Mouse (Mus musculus) layer of hippocampus, postnatal 36 days (tissue): Measurements from ENCODE around the gene Zbtb1. TPM values are rescaled to one million over a fixed set of nuclear protein-coding genes. Genes with fewer than 3 reads are reported as not detected.
A peak's percentile ranks its signal among the peaks of the same experiment; 100 is the strongest.
"Not testable (repeated sequence)": the region's sequence is repeated elsewhere in the genome, so short reads cannot be mapped to it uniquely, and the experiment has no call there.

Experiments used
- DNase-seq, 2 experiments: peaks; one replicate each; pipeline ENCODE4 v3.0.0; 2022
- total RNA-seq, 2 experiments: library from RNA; stranded (reverse); gene quantifications; 2 replicates each; pipeline ENCODE4 v1.2.3; 2021

The Zbtb1 gene
- total RNA-seq, 2 experiments from 2014 or later, result 7.3 to 8.7 TPM

- peak in 1 of 2 experiments; percentile 32 for DNase-seq
Observed at GRCm38 (mm10) chr12:76404836-76405182, 34.7 kb downstream of the Zbtb1 start.

GRCm38 (mm10) chr12:76405183-76405970 lies 35.3 kb downstream of the Zbtb1 start:
- peak; percentile 34 to 42 for DNase-seq

- peak; percentile 9 for DNase-seq
Observed at GRCm38 (mm10) chr12:76405971-76406370, 35.9 kb downstream of the Zbtb1 start.

- no peak for DNase-seq
Observed at GRCm38 (mm10) chr12:76407184-76407583, 37.1 kb downstream of the Zbtb1 start.

GRCm38 (mm10) chr12:76409166-76409565 lies 39.1 kb downstream of the Zbtb1 start:
- no peak for DNase-seq

- DNase-seq, result no peak
Observed at GRCm38 (mm10) chr12:76415383-76416010, 45.4 kb downstream of the Zbtb1 start.

GRCm38 (mm10) chr12:76417433-76417854 lies 47.4 kb downstream of the Zbtb1 start, which contains the start of gene Ppp1r36:
Gene Ppp1r36 (plus strand): TSS chr12:76417538.
- DNase-seq, result no peak

GRCm38 (mm10) chr12:76418346-76418745 lies 48.3 kb downstream of the Zbtb1 start:
- DNase-seq, result no peak

GRCm38 (mm10) chr12:76425256-76425655 lies 55.2 kb downstream of the Zbtb1 start:
- DNase-seq, result no peak

- DNase-seq, result no peak
Observed at GRCm38 (mm10) chr12:76427546-76427945, 57.5 kb downstream of the Zbtb1 start.

GRCm38 (mm10) chr12:76430879-76431406 lies 60.9 kb downstream of the Zbtb1 start:
- peak; percentile 19 to 37 for DNase-seq

GRCm38 (mm10) chr12:76431431-76431830 lies 61.4 kb downstream of the Zbtb1 start:
- DNase-seq, result peak in 1 of 2 experiments; percentile 33

GRCm38 (mm10) chr12:76434111-76434510 lies 64.0 kb downstream of the Zbtb1 start:
- no peak for DNase-seq

GRCm38 (mm10) chr12:76435084-76435483 lies 65.0 kb downstream of the Zbtb1 start:
- DNase-seq, result no peak

- no peak for DNase-seq
Observed at GRCm38 (mm10) chr12:76435549-76435948, 65.5 kb downstream of the Zbtb1 start.

- not testable (repeated sequence) for DNase-seq
Observed at GRCm38 (mm10) chr12:76443488-76443887, 73.4 kb downstream of the Zbtb1 start.

GRCm38 (mm10) chr12:76444359-76444772 lies 74.3 kb downstream of the Zbtb1 start:
- no peak for DNase-seq

- no peak for DNase-seq
Observed at GRCm38 (mm10) chr12:76444862-76445261, 74.8 kb downstream of the Zbtb1 start.

- no peak for DNase-seq
Observed at GRCm38 (mm10) chr12:76446201-76446600, 76.1 kb downstream of the Zbtb1 start.
